17 mouse cellular contexts compared by ENCODE assay signal in genomic region chr2:10166635-10167034, GRCm38 (mm10). TPM values are rescaled to one million over a fixed set of nuclear protein-coding genes. Genes with fewer than 3 reads are reported as not detected.
A peak's percentile ranks its signal among the peaks of the same experiment; 100 is the strongest.
DNase-seq lines count a peak whose midpoint lies in the region; ATAC-seq and TF ChIP-seq lines count a peak whose summit lies in the region.
"Had no signal": no experiment of that assay in that cellular context is flagged by ENCODE, and none has a peak within 500 bp of the region (broad histone marks: within the 10 kb centered on the region; RNA-seq: fewer than 3 reads in every experiment).

No protein-coding gene starts in this region.

- H3K36me3 ChIP-seq in liver, embryonic 14.5 days (replicated peaks; ENCODE audit: control insufficient read depth, insufficient read depth, low read depth), result no peaks in the 10 kb centered on the region
- H3K36me3 ChIP-seq in heart, embryonic 11.5 days (ENCODE audit: control insufficient read depth, insufficient read depth, low read length), result no peaks in the 10 kb centered on the region; the same call in 1 of the 2 replicates
- H3K36me3 ChIP-seq: forebrain, embryonic 15.5 days; G1E; heart, embryonic 15.5 days; hindbrain, embryonic 15.5 days; lung, embryonic 15.5 days; midbrain, embryonic 13.5 days had no signal

- peak overlapping the region; percentile 20; the same call in 1 of the 2 replicates for H3K4me2 ChIP-seq in liver, embryonic 14.5 days (ENCODE audit: low read depth)
- no peak overlapping the region for H3K4me2 ChIP-seq in heart, embryonic 11.5 days
- H3K4me2 ChIP-seq: forebrain, embryonic 15.5 days; heart, embryonic 15.5 days; hindbrain, embryonic 15.5 days; lung, embryonic 15.5 days; midbrain, embryonic 13.5 days had no signal

- peak; percentile 22 for DNase-seq in gastrocnemius, postnatal 25 days
- no peak for DNase-seq in gastrocnemius, adult 18-20 months (ENCODE audit: low spot score)
- peak; percentile 84 for DNase-seq in MEL-GATA-1-ER (ENCODE audit: extremely low read depth, low read depth)
- DNase-seq in fibroblast of lung, adult 2 months (ENCODE audit: low read depth), result peak; percentile 26
- DNase-seq in liver, embryonic 14.5 days (ENCODE audit: low read depth in 3 of 3, low spot score in 3 of 3), result no peak
- no peak for DNase-seq in adrenal gland, postnatal 4 days (ENCODE audit: low spot score in 2 of 2)
- DNase-seq in urinary bladder, postnatal 4 days (ENCODE audit: low spot score in 2 of 2), result no peak
- DNase-seq: kidney, adult 8-10 months; right cerebral cortex, postnatal 14 days had no signal

- no peak for TF ChIP-seq EP300 in liver, embryonic 14.5 days (IDR thresholded peaks at IDR 0.05; ENCODE audit: low read depth)

- H3K27me3 ChIP-seq in liver, embryonic 14.5 days (ENCODE audit: control insufficient read depth, insufficient read depth, low read length), result no peaks in the 10 kb centered on the region
- H3K27me3 ChIP-seq in heart, embryonic 11.5 days (ENCODE audit: control insufficient read depth, insufficient read depth, low read length), result no peaks in the 10 kb centered on the region
- H3K27me3 ChIP-seq: forebrain, embryonic 15.5 days; heart, embryonic 15.5 days; hindbrain, embryonic 15.5 days; lung, embryonic 15.5 days; midbrain, embryonic 13.5 days had no signal

- peaks cover 0 to 10% of the 10 kb centered on the region in 2 experiments; a peak in 3 of 4 replicates for H3K4me1 ChIP-seq in liver, embryonic 14.5 days (replicated peaks; ENCODE audit: control insufficient read depth in 2 of 2, insufficient read depth in 2 of 2, low read length in 1 of 2)
- no peaks in the 10 kb centered on the region for H3K4me1 ChIP-seq in heart, embryonic 11.5 days (ENCODE audit: control insufficient read depth, insufficient read depth, low read length)
- H3K4me1 ChIP-seq: forebrain, embryonic 15.5 days; heart, embryonic 15.5 days; hindbrain, embryonic 15.5 days; lung, embryonic 15.5 days; midbrain, embryonic 13.5 days had no signal

- ATAC-seq in liver, embryonic 14.5 days (ENCODE audit: insufficient read depth), result peak; percentile 33; the same call in 1 of the 2 replicates
- no peak for ATAC-seq in heart, embryonic 11.5 days (replicated peaks; ENCODE audit: insufficient number of reproducible peaks, low FRiP score, low TSS enrichment)
- ATAC-seq: activated CD4-positive, CD25-positive, alpha-beta regulatory T cell, adult 4 months; forebrain, embryonic 15.5 days; midbrain, embryonic 13.5 days had no signal

- WGBS in liver, embryonic 14.5 days (ENCODE audit: insufficient replicate concordance), result 10% methylated on average over 6 of the region's 6 CpGs
- 52% methylated on average over 6 of the region's 6 CpGs for WGBS in heart, embryonic 11.5 days (ENCODE audit: insufficient replicate concordance)

- no peaks in the 10 kb centered on the region for H3K9me3 ChIP-seq in liver, embryonic 14.5 days (ENCODE audit: control insufficient read depth, low read length)
- no peaks in the 10 kb centered on the region for H3K9me3 ChIP-seq in heart, embryonic 11.5 days (replicated peaks; ENCODE audit: control insufficient read depth, low read length)
- H3K9me3 ChIP-seq: forebrain, embryonic 15.5 days; G1E; heart, embryonic 15.5 days; hindbrain, embryonic 15.5 days; lung, embryonic 15.5 days; midbrain, embryonic 13.5 days had no signal

- no peak overlapping the region for H3K4me3 ChIP-seq in liver, embryonic 14.5 days (ENCODE audit: insufficient read depth in 1 of 2, low read depth in 2 of 2, low read length in 2 of 2)
- no peak overlapping the region for H3K4me3 ChIP-seq in heart, embryonic 11.5 days (ENCODE audit: low read depth, low read length)
- H3K4me3 ChIP-seq: forebrain, embryonic 15.5 days; heart, embryonic 15.5 days; hindbrain, embryonic 15.5 days; lung, embryonic 15.5 days; midbrain, embryonic 13.5 days had no signal

- H3K9ac ChIP-seq in liver, embryonic 14.5 days (replicated peaks), result no peak overlapping the region
- no peak overlapping the region for H3K9ac ChIP-seq in heart, embryonic 11.5 days (ENCODE audit: low read depth, low read length)
- H3K9ac ChIP-seq: forebrain, embryonic 15.5 days; heart, embryonic 15.5 days; hindbrain, embryonic 15.5 days; lung, embryonic 15.5 days; midbrain, embryonic 13.5 days had no signal

- no peak for TF ChIP-seq CTCF in liver, embryonic 14.5 days (IDR thresholded peaks at IDR 0.05; ENCODE audit: low read depth)

- no peak overlapping the region for H3K27ac ChIP-seq in liver, embryonic 14.5 days
- H3K27ac ChIP-seq in heart, embryonic 11.5 days (ENCODE audit: low read depth, low read length), result no peak overlapping the region
- H3K27ac ChIP-seq: forebrain, embryonic 15.5 days; heart, embryonic 15.5 days; hindbrain, embryonic 15.5 days; lung, embryonic 15.5 days; midbrain, embryonic 13.5 days had no signal

RNA-seq across cellular contexts. Expression of gene Itih5, which starts 13.3 kb away (rescaled TPM):
- 10 to 100 TPM; 16.3 to 17.4 TPM for total RNA-seq in gastrocnemius, postnatal 25 days (2021)
- 10 to 100 TPM; 10.2 to 12.7 TPM for total RNA-seq in gastrocnemius, adult 18-20 months (2021)
- polyA plus RNA-seq in liver, embryonic 14.5 days (2012; rRNA removed), result 1.4 and 2.0 TPM in 2 replicates
- polyA plus RNA-seq in liver, embryonic 14.5 days (2014; fragmentation: Nextera tagmentation; extraction: Ambion mirVana), result 2.5 and 2.8 TPM in 2 replicates
- 10 to 100 TPM; 25.3 to 28.2 TPM for total RNA-seq in adrenal gland, postnatal 4 days (2021)
- polyA plus RNA-seq in heart, embryonic 11.5 days (2014; fragmentation: Nextera tagmentation; extraction: Ambion mirVana), result 2.7 and 3.8 TPM in 2 replicates
- polyA plus RNA-seq: G1E had no signal

RNA-seq across cellular contexts. Expression of gene Itih2, which starts 35.4 kb away (rescaled TPM):
- under 1 TPM; 0.36 to 0.67 TPM for total RNA-seq in gastrocnemius, postnatal 25 days (2021)
- total RNA-seq in gastrocnemius, adult 18-20 months (2021), result 1 to 10 TPM in 1 of 2 experiments, under 1 TPM in 1; 0.23 to 1.1 TPM
- polyA plus RNA-seq in liver, embryonic 14.5 days (2012; rRNA removed), result 236 and 321 TPM in 2 replicates
- 260 and 296 TPM in 2 replicates for polyA plus RNA-seq in liver, embryonic 14.5 days (2014; fragmentation: Nextera tagmentation; extraction: Ambion mirVana)
- 100 to 1,000 TPM in 1 of 2 experiments, 10 to 100 TPM in 1; 12.4 to 193 TPM for total RNA-seq in adrenal gland, postnatal 4 days (2021)
- polyA plus RNA-seq in heart, embryonic 11.5 days (2014; fragmentation: Nextera tagmentation; extraction: Ambion mirVana), result 0.87 and 6.1 TPM in 2 replicates
- polyA plus RNA-seq: activated CD4-positive, CD25-positive, alpha-beta regulatory T cell, adult 4 months; G1E had no signal

Comparison
In these comparisons a context has a peak if more than half of its experiments do, and no peak if none do; other contexts are left out.
1. DNase-seq: peak in gastrocnemius, postnatal 25 days (single experiment), MEL-GATA-1-ER (single experiment) and fibroblast of lung, adult 2 months (single experiment); none in gastrocnemius, adult 18-20 months (single experiment), liver, embryonic 14.5 days (0 of 3), adrenal gland, postnatal 4 days (0 of 2) and urinary bladder, postnatal 4 days (0 of 2).
2. RNA of gene Itih2, which starts 35.4 kb away (total RNA-seq): 12.4 to 193 TPM in adrenal gland, postnatal 4 days; 0.23 to 1.1 TPM in gastrocnemius, adult 18-20 months and 0.36 to 0.67 TPM in gastrocnemius, postnatal 25 days; every median in the first group is over 4 times any median in the second.